Mouse (Mus musculus): Measurements from ENCODE around the gene Insl6.

DNA sequence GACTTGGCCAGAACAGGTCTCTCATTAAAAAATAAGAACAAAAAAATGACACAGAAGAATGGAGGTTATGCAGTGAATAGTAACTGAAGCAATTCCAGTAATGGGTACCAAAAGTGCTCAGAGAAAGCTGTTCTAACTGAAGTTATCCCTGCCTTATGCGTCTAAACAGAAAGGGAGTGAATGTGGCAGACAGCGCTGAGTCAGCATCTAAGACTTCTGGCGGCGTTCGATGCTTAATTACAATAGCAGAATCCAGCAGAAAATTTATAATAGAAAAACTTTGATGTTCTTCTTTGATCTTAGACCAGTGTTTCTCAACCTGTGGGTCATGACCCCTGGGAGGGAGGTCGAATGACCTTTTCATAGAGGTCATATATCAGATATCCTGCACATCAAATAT, 20.5 kb upstream of the Insl6 start:
- TF ChIP-seq EP300 (IDR thresholded peaks at IDR 0.05; ENCODE audit: low read depth) (no peak), CTCF (IDR thresholded peaks at IDR 0.05; ENCODE audit: low read depth) (no peak)
